Mouse (Mus musculus): Measurements from ENCODE around the gene Spsb1. TPM values are rescaled to one million over a fixed set of nuclear protein-coding genes. Genes with fewer than 3 reads are reported as not detected.

Spsb1 gene
- total RNA-seq, 2 experiments from 2014 or later, result 17.1 to 19.0 TPM

DNA sequence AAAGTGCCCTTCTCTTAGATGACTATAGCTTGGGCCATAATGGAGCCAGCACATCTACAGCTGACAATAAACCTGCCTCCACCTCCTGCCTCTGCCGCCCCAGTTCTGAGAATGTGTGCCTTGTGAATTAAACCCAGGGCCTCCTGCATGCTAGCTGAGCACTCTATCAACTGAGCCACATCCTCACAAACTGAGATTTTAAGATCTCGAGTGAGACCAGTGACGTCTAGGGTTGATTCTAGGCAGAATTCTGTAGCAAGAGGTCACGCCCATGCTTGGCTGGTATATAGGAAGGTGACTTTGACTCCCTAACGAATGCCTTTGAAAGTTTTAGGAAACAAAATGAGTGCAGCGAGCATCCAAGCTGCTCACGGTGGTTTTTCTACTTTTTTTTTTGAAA, 104.8 kb downstream of the Spsb1 start:
- intact Hi-C loops (cut with DNase I), result no loop called here
- DNase-seq (ENCODE audit: low spot score in 2 of 2), result no peak

DNA sequence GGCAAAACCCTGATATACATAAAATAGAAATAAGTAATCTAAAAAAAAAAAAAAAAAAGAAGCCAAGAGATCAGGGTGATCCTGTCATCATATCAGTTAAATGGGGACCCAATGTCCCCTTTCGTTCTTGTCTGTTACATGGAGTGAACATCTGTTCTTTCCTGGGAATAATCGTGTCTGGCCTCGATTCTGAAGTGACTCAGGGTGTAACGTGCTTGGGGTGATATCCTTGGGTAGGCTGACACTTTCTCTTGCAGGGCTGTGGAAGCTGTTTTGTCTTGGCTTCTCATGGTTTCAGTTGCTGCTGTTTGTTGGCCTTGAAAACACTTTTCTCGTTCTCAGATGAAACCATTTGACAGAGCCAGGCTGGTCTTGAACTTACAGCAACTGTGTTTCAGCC, 105.8 kb downstream of the Spsb1 start:
- intact Hi-C loops (cut with DNase I), result no loop called here
- no peak for DNase-seq (ENCODE audit: low spot score in 2 of 2)

DNA sequence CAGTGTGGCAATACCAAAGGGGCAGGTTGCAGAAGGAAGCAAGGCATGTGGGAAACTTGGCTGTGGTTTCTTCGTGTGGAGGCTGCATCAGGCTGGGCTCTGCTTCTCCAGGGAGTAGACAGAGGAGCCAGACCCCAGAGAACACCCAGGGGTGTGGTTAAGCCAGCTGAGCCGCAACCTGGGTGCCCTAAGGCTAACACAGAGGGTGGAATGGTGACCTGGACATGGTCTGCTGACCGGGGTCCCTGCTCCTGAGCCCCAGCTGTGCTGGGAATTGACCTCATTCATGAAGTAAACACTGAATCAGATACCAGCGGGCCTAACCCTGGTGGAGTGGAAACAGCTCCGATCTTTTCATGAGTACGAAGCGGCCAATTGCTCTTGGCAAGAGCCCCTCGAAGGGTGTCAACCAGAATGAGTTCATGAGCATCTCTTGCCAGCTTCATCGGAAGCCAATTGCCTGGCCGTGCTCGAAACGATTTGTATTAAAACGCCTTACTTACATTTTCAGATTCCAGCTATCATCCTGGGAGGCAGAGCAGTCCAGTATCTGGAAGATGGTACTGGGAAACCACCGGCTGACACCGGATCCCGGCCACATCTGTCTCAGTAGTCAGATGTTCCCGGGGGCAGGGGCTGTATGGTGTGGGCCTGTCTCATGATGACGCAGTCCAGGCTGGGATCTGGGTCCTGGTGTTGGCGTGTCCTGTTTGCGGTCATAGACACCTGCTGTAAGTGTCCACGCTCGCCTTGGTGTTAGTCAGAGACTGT, 107.8 kb downstream of the Spsb1 start:
- no peak for DNase-seq (ENCODE audit: low spot score in 2 of 2)

More for the DNA sequence above, 107.8 kb downstream of the Spsb1 start:
- intact Hi-C loops (cut with DNase I), result no loop called here

Other genes with a start within 250 kb of the Spsb1 start
- 10 to 100 TPM; 63.8 to 66.4 TPM for gene Tmem201, start 217.0 kb downstream of the Spsb1 start, total RNA-seq (2021)
- gene Slc25a33, start 180.8 kb downstream of the Spsb1 start, total RNA-seq (2021), result 10 to 100 TPM; 31.9 to 34.6 TPM
- 10 to 100 TPM; 12.5 to 14.3 TPM for gene H6pd, start 54.0 kb upstream of the Spsb1 start, total RNA-seq (2021)
- gene Gpr157, start 132.3 kb upstream of the Spsb1 start, total RNA-seq (2021), result 1 to 10 TPM; 1.5 to 1.6 TPM
- 1 to 10 TPM; 6.3 to 7.3 TPM for gene Slc2a5, start 164.2 kb upstream of the Spsb1 start, total RNA-seq (2021)
- not detected for gene Slc2a7, start 193.9 kb upstream of the Spsb1 start, total RNA-seq (2021)
- not detected for gene Car6, start 246.3 kb upstream of the Spsb1 start, total RNA-seq (2021)

All from left cerebral cortex, postnatal 36 days (tissue).